Mouse (Mus musculus): ENCODE data around the gene Dhrs4.

The Dhrs4 gene

GRCm38 (mm10) chr14:55527940-55528339 is 49.4 kb downstream of the Dhrs4 start:
- DNase-seq (ENCODE audit: low read depth, low spot score), result peak; percentile 29

- no peak for DNase-seq (ENCODE audit: low read depth, low spot score)
These were observed 57.7 kb downstream of the Dhrs4 start for GRCm38 (mm10) chr14:55536116-55536745.
